Mouse (Mus musculus): ENCODE measurements at regions not wholly inside any gene's neighbourhood (a gene's known extent, or its start where the extent isn't known, plus 50 kb on each side); places are given as distances from the start of the nearest gene placed in this dataset.

DNA sequence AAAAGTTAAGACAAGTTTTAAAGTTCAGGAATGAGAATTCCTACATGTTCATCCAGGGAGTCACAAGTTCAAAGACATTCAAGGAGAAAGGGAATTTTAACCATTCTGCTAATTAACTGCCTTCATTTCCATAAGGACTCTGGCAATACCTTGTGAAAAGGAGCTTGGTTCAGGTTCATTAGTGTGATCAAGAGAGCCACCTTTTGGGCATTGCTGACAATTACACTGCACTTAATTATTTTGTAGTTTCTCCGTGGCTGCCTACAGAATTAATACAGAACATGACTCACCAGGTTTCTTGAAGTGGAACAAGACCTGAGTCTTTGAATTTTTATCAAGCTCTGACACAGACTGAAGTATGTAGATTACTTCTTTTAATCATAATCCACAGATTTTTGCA lies 52.4 kb upstream of the Ankef1 start:
- Histone ChIP-seq H3K4me1 (replicated peaks; ENCODE audit: control insufficient read depth, insufficient read depth, low read length) (no peaks in the 10 kb centered on the region), H3K4me3 (ENCODE audit: low read depth, low read length) (no peak overlapping the region), H3K36me3 (ENCODE audit: control insufficient read depth, insufficient read depth, low read length) (no peaks in the 10 kb centered on the region), H3K9me3 (ENCODE audit: control insufficient read depth, low read length) (no peaks in the 10 kb centered on the region), H3K4me2 (ENCODE audit: low read depth, low read length, severe bottlenecking) (no peak overlapping the region), H3K27me3 (ENCODE audit: control insufficient read depth, insufficient read depth, low read length) (no peaks in the 10 kb centered on the region), H3K9ac (ENCODE audit: low read length) (no peak overlapping the region), H3K27ac (ENCODE audit: low read depth, low read length) (no peak overlapping the region)
- WGBS = 2% methylated on average over 1 of the region's 1 CpGs
- DNase-seq (ENCODE audit: low spot score) = no peak
- peak; percentile 66; the same call in 1 of the 2 replicates for ATAC-seq (replicated peaks; ENCODE audit: low FRiP score)

Data from forebrain, embryonic 11.5 days (tissue).